Mouse (Mus musculus) stomach, adult 2 months (tissue): ENCODE data around the gene Gm8334. TPM values are rescaled to one million over a fixed set of nuclear protein-coding genes. Genes with fewer than 3 reads are reported as not detected.

ENCODE experiments used
- polyA plus RNA-seq: library from polyadenylated mRNA; depleted of rRNA; stranded (reverse); fragments of >200 nt; gene quantifications from 2 replicates; pipeline ENCODE4 v1.2.3, GENCODE M21; 2012; rRNA removed

The Gm8334 gene
- not detected in 2 replicates for polyA plus RNA-seq

GRCm38 (mm10) chrX:148615053-148615452 lies at the start of gene Gm8334:
Gene Gm8334 (minus strand): TSS chrX:148615153.

GRCm38 (mm10) chrX:148663298-148663697 lies 48.3 kb upstream of the Gm8334 start, which contains the start of gene Gm15127:
Gene Gm15127 (plus strand): TSS chrX:148663598.

Other genes with a start within 250 kb of the Gm8334 start
- gene Gm15114, start 126.2 kb downstream of the Gm8334 start, polyA plus RNA-seq: not detected in 2 replicates
- not detected in 2 replicates for gene Gm15127, start 48.4 kb upstream of the Gm8334 start, polyA plus RNA-seq
- gene Luzp4, start 242.5 kb upstream of the Gm8334 start, polyA plus RNA-seq: not detected in 2 replicates